9 mouse cellular contexts compared by ENCODE assay signal in the genomic region with DNA sequence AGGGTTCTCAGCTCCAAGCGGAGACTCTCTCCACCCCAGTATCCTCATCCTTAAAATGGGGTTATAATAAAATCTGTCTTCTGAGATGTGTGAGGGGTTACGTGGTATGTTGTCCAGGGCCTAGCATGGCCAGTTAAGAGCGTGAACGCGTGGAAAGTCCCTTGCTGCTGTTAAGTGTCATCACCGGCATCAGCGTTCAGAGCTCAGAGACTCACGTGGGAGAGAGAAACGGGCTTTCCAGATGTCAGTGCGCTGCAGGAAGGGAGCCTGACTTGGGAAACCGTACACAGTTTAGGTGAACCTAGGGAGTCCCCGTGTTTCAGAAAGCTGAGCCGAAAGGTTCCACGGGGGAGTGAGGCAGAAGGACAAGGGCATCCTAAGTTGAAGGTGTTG. TPM values are rescaled to one million over a fixed set of nuclear protein-coding genes. Genes with fewer than 3 reads are reported as not detected.
DNase-seq lines count a peak whose midpoint lies in the region; ATAC-seq and TF ChIP-seq lines count a peak whose summit lies in the region.
"Had no signal": no experiment of that assay in that cellular context is flagged by ENCODE, and none has a peak within 500 bp of the region (broad histone marks: within the 10 kb centered on the region; RNA-seq: fewer than 3 reads in every experiment).

No protein-coding gene starts in this region.

- ATAC-seq in hindbrain, embryonic 15.5 days (ENCODE audit: low FRiP score, low read depth) = no peak; the same call in 1 of the 2 replicates
- no peak for ATAC-seq in midbrain, postnatal 0 days (ENCODE audit: low FRiP score)
- ATAC-seq in cerebellum, adult (ENCODE audit: insufficient number of reproducible peaks, low FRiP score, low TSS enrichment) = no peak

- DNase-seq in left cerebral cortex, adult 2 months (ENCODE audit: extremely low spot score in 1 of 2, low spot score in 2 of 2) = no peak
- no peak for DNase-seq in left cerebral cortex, postnatal 14 days (ENCODE audit: low spot score in 2 of 2)
- no peak for DNase-seq in midbrain, postnatal 0 days (ENCODE audit: low spot score)
- no peak for DNase-seq in yolk sac, embryonic 10.5 days (ENCODE audit: low spot score)
- DNase-seq in adrenal gland, postnatal 4 days (ENCODE audit: low spot score in 2 of 2) = no peak

- peak overlapping the region; percentile 59 for H3K4me2 ChIP-seq in hindbrain, embryonic 15.5 days
- H3K4me2 ChIP-seq in midbrain, postnatal 0 days (ENCODE audit: low read depth, low read length, poor library complexity, severe bottlenecking) = peak overlapping the region; percentile 88

- no peaks in the 10 kb centered on the region for H3K9me3 ChIP-seq in hindbrain, embryonic 15.5 days
- H3K9me3 ChIP-seq in midbrain, postnatal 0 days (ENCODE audit: low read length) = no peaks in the 10 kb centered on the region

- peak overlapping the region; percentile 92 for H3K4me3 ChIP-seq in left cerebral cortex, adult 2 months
- H3K4me3 ChIP-seq in brown adipose tissue, adult 24 weeks (ENCODE audit: insufficient read depth, low read depth, low read length) = peak overlapping the region; percentile 84
- H3K4me3 ChIP-seq in hindbrain, embryonic 15.5 days = peak overlapping the region; percentile 98
- peak overlapping the region; percentile 99 for H3K4me3 ChIP-seq in midbrain, postnatal 0 days (ENCODE audit: low read depth, low read length)

- peaks cover 31% of the 10 kb centered on the region for H3K36me3 ChIP-seq in hindbrain, embryonic 15.5 days
- peaks cover 26% of the 10 kb centered on the region for H3K36me3 ChIP-seq in midbrain, postnatal 0 days (ENCODE audit: insufficient read depth, low read length)

- intact Hi-C loops in left cerebral cortex, adult 2 months (cut with DNase I) = no loop called here
- intact Hi-C loops in left cerebral cortex, postnatal 14 days (cut with DNase I) = no loop called here

- 18% methylated on average over 14 of the region's 14 CpGs for whole genome bisulfite sequencing in hindbrain, embryonic 15.5 days
- WGBS in midbrain, postnatal 0 days = 11% methylated on average over 14 of the region's 14 CpGs

- H3K4me1 ChIP-seq in brown adipose tissue, adult 24 weeks (ENCODE audit: control insufficient read depth, insufficient read depth, insufficient read length, low read length) = peaks cover 12% of the 10 kb centered on the region
- H3K4me1 ChIP-seq in hindbrain, embryonic 15.5 days (replicated peaks) = peaks cover 24% of the 10 kb centered on the region
- H3K4me1 ChIP-seq in midbrain, postnatal 0 days (ENCODE audit: insufficient read depth, low read length) = 0 out of 2 replicates have a peak, but pooled peaks cover 7% of the 10 kb centered on the region

- H3K27me3 ChIP-seq in hindbrain, embryonic 15.5 days = no peaks in the 10 kb centered on the region
- no peaks in the 10 kb centered on the region for H3K27me3 ChIP-seq in midbrain, postnatal 0 days (ENCODE audit: insufficient read depth, low read length)

- TF ChIP-seq CTCF in left cerebral cortex, adult 2 months (IDR thresholded peaks at IDR 0.05) = no peak
- TF ChIP-seq CTCF in midbrain, postnatal 0 days (IDR thresholded peaks at IDR 0.05) = no peak

- H3K9ac ChIP-seq in hindbrain, embryonic 15.5 days = peak overlapping the region; percentile 93
- peak overlapping the region; percentile 92 for H3K9ac ChIP-seq in midbrain, postnatal 0 days (replicated peaks; ENCODE audit: low read length, poor library complexity, severe bottlenecking)

- peak overlapping the region; percentile 58 for H3K27ac ChIP-seq in left cerebral cortex, adult 2 months
- no peak overlapping the region for H3K27ac ChIP-seq in brown adipose tissue, adult 24 weeks (replicated peaks; ENCODE audit: low read depth, low read length)
- 0 out of 2 replicates have a peak overlapping the region, but pooled peaks have one; percentile 86 for H3K27ac ChIP-seq in hindbrain, embryonic 15.5 days (replicated peaks)
- H3K27ac ChIP-seq in midbrain, postnatal 0 days (ENCODE audit: low read depth, low read length) = peak overlapping the region; percentile 83; the same call in 1 of the 2 replicates

RNA-seq across cellular contexts. Expression of a gene that starts 0.9 kb away (rescaled TPM):
- 10 to 100 TPM; 45.3 to 46.4 TPM for total RNA-seq in left cerebral cortex, adult 2 months (2021)
- total RNA-seq in left cerebral cortex, postnatal 14 days (2021) = 10 to 100 TPM; 31.1 to 32.6 TPM
- 5.1 and 7.9 TPM in 2 replicates for polyA plus RNA-seq in brown adipose tissue, adult 24 weeks (2012; ENCODE audit: insufficient read depth, insufficient read length, missing spikeins)
- 39.7 and 42.7 TPM in 2 replicates for polyA plus RNA-seq in hindbrain, embryonic 15.5 days (2015; fragmentation: Nextera tagmentation; extraction: Ambion mirVana)
- 31.0 and 34.4 TPM in 2 replicates for total RNA-seq in midbrain, postnatal 0 days (2014; rRNA removed)
- polyA plus RNA-seq in midbrain, postnatal 0 days (2015; fragmentation: Nextera tagmentation; extraction: Ambion mirVana) = 30.1 and 30.8 TPM in 2 replicates
- 10 to 100 TPM; 21.6 to 24.9 TPM for total RNA-seq in adrenal gland, postnatal 4 days (2021)

RNA-seq across cellular contexts. Expression of a gene that starts 9.4 kb away (rescaled TPM):
- 1 to 10 TPM; 3.8 to 4.2 TPM for total RNA-seq in left cerebral cortex, adult 2 months (2021)
- 1 to 10 TPM; 5.1 TPM for total RNA-seq in left cerebral cortex, postnatal 14 days (2021)
- polyA plus RNA-seq in brown adipose tissue, adult 24 weeks (2012; ENCODE audit: insufficient read depth, insufficient read length, missing spikeins) = not detected in 2 replicates
- 0.39 TPM in 1 of 2 replicates, not detected in the other for polyA plus RNA-seq in hindbrain, embryonic 15.5 days (2015; fragmentation: Nextera tagmentation; extraction: Ambion mirVana)
- total RNA-seq in midbrain, postnatal 0 days (2014; rRNA removed) = 1.9 and 4.5 TPM in 2 replicates
- 0.52 and 0.76 TPM in 2 replicates for polyA plus RNA-seq in midbrain, postnatal 0 days (2015; fragmentation: Nextera tagmentation; extraction: Ambion mirVana)
- total RNA-seq in adrenal gland, postnatal 4 days (2021) = not detected
- total RNA-seq: common myeloid progenitor, adult 5-6 weeks had no signal

RNA-seq across cellular contexts. Expression of a gene that starts 24.7 kb away (rescaled TPM):
- under 1 TPM; 0.40 to 0.57 TPM for total RNA-seq in left cerebral cortex, adult 2 months (2021)
- total RNA-seq in left cerebral cortex, postnatal 14 days (2021) = under 1 TPM; 0.47 to 0.90 TPM
- 3.5 and 3.8 TPM in 2 replicates for polyA plus RNA-seq in brown adipose tissue, adult 24 weeks (2012; ENCODE audit: insufficient read depth, insufficient read length, missing spikeins)
- not detected in 2 replicates for polyA plus RNA-seq in hindbrain, embryonic 15.5 days (2015; fragmentation: Nextera tagmentation; extraction: Ambion mirVana)
- 0.05 TPM in 1 of 2 replicates, not detected in the other for total RNA-seq in midbrain, postnatal 0 days (2014; rRNA removed)
- 0.10 and 0.12 TPM in 2 replicates for polyA plus RNA-seq in midbrain, postnatal 0 days (2015; fragmentation: Nextera tagmentation; extraction: Ambion mirVana)
- 1 to 10 TPM; 2.9 to 9.6 TPM for total RNA-seq in adrenal gland, postnatal 4 days (2021)
- total RNA-seq: common myeloid progenitor, adult 5-6 weeks had no signal

RNA-seq across cellular contexts. Expression of a gene that starts 29.5 kb away (rescaled TPM):
- total RNA-seq in left cerebral cortex, adult 2 months (2021) = not detected
- not detected for total RNA-seq in left cerebral cortex, postnatal 14 days (2021)
- polyA plus RNA-seq in brown adipose tissue, adult 24 weeks (2012; ENCODE audit: insufficient read depth, insufficient read length, missing spikeins) = not detected in 2 replicates
- not detected in 2 replicates for polyA plus RNA-seq in hindbrain, embryonic 15.5 days (2015; fragmentation: Nextera tagmentation; extraction: Ambion mirVana)
- total RNA-seq in midbrain, postnatal 0 days (2014; rRNA removed) = not detected in 2 replicates
- polyA plus RNA-seq in midbrain, postnatal 0 days (2015; fragmentation: Nextera tagmentation; extraction: Ambion mirVana) = 0.27 and 0.43 TPM in 2 replicates
- total RNA-seq in adrenal gland, postnatal 4 days (2021) = 10 to 100 TPM in 1 of 2 experiments, 1 to 10 TPM in 1; 1.0 to 24.8 TPM
- total RNA-seq: common myeloid progenitor, adult 5-6 weeks had no signal

RNA-seq across cellular contexts. Expression of a gene that starts 46.8 kb away (rescaled TPM):
- under 1 TPM in 1 of 2 experiments, not detected in 1; 0.36 TPM for total RNA-seq in left cerebral cortex, adult 2 months (2021)
- not detected for total RNA-seq in left cerebral cortex, postnatal 14 days (2021)
- polyA plus RNA-seq in brown adipose tissue, adult 24 weeks (2012; ENCODE audit: insufficient read depth, insufficient read length, missing spikeins) = not detected in 2 replicates
- polyA plus RNA-seq in hindbrain, embryonic 15.5 days (2015; fragmentation: Nextera tagmentation; extraction: Ambion mirVana) = 0.52 and 0.65 TPM in 2 replicates
- total RNA-seq in midbrain, postnatal 0 days (2014; rRNA removed) = not detected in 2 replicates
- polyA plus RNA-seq in midbrain, postnatal 0 days (2015; fragmentation: Nextera tagmentation; extraction: Ambion mirVana) = 0.07 and 0.12 TPM in 2 replicates
- 1 to 10 TPM in 1 of 2 experiments, not detected in 1; 2.3 TPM for total RNA-seq in adrenal gland, postnatal 4 days (2021)
- total RNA-seq: common myeloid progenitor, adult 5-6 weeks had no signal
